Mouse (Mus musculus) cortical plate, adult 2 months (tissue): ENCODE measurements around the gene Copg1. TPM values are rescaled to one million over a fixed set of nuclear protein-coding genes. Genes with fewer than 3 reads are reported as not detected.

Source experiments
- H3K27ac ChIP-seq: fragments of 200-500 bp; 2 replicates; pipeline ENCODE4 v1.5.1; 2012; ENCODE audit warnings: low read length, control low read depth, inconsistent platforms; ENCODE audit not compliant: insufficient read depth
- H3K4me1 ChIP-seq: fragments of 200-500 bp; 2 replicates; pipeline ENCODE4 v1.6.1; 2011; ENCODE audit warnings: low read length; ENCODE audit not compliant: control insufficient read depth, insufficient read depth
- H3K4me3 ChIP-seq: fragments of 200-500 bp; 2 replicates; pipeline ENCODE4 v1.5.1; 2011; ENCODE audit warnings: mild to moderate bottlenecking, low read length, control low read depth; ENCODE audit not compliant: insufficient read depth
- CTCF ChIP-seq: fragments of 200-500 bp; IDR thresholded peaks from 2 replicates; pipeline ENCODE4 v1.5.1; 2011; ENCODE audit warnings: mild to moderate bottlenecking, control low read depth, low read length; ENCODE audit not compliant: insufficient read depth; ENCODE audit errors: extremely low read depth
- POLR2A ChIP-seq: fragments of 200-500 bp; IDR thresholded peaks from 2 replicates; pipeline ENCODE4 v1.6.1; 2011; ENCODE audit warnings: mild to moderate bottlenecking, low read length, control low read depth; ENCODE audit not compliant: insufficient read depth; ENCODE audit errors: extremely low read depth
- polyA plus RNA-seq: library from polyadenylated mRNA; depleted of rRNA; stranded (reverse); fragments of >200 nt; gene quantifications from 2 replicates; pipeline ENCODE4 v1.2.3, GENCODE M21; 2012

Gene Copg1
- polyA plus RNA-seq, 1 experiment: 165 TPM

DNA sequence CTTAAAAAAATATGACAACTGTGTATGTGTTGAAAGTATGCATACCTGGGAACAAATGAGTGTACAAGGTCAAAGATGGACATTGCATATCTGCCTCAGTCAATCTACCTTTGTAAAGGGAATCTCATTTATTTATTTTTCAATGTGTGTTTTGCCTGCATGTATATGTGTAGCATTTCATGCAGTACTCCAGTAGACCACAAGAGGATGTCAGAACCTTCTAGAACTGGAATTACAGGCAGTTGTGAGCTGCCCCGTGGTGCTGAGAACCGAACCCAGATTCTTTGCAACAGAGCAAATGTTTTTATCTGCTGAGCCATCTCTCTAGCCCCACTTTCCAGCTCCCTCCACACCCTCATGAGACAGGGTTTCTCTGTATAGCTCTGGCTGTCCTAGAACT is 13.7 kb upstream of the Copg1 start:
- Histone ChIP-seq H3K4me1 (no peaks in the 10 kb centered on the region), H3K27ac (no peak overlapping the region), H3K4me3 (no peak overlapping the region)
- TF ChIP-seq POLR2A: no peak

GRCm38 (mm10) chr6:87875083-87875482 is 12.5 kb upstream of the Copg1 start:
- TF ChIP-seq CTCF (no peak), POLR2A (no peak)

DNA sequence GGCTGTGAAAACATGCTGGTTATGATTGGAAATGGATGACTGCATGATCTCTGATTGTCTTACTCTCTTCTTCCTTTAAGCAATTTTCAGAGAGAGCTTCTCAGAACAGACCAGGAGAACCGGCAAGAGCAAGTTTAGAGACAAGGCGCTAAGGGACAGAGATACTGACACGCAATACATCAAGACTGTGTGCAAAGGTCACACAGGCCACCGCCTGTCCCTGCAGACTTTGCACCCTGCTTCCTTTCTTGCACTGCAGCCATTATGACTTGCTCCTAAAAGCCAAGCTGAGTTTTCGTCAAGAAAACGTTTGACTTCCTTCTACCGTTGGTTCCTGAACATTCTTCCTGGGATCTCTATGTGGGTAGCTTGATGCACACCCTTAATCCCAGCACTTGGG is 12.1 kb upstream of the Copg1 start:
- no peak overlapping the region for H3K27ac ChIP-seq
- peaks cover 2% of the 10 kb centered on the region; the same call in 1 of the 2 replicates for H3K4me1 ChIP-seq
- TF ChIP-seq POLR2A (no peak), CTCF (no peak)
- H3K4me3 ChIP-seq: no peak overlapping the region

More at GRCm38 (mm10) chr6:87875083-87875482, 12.5 kb upstream of the Copg1 start:
- Histone ChIP-seq H3K27ac (no peak overlapping the region), H3K4me1 (no peaks in the 10 kb centered on the region), H3K4me3 (no peak overlapping the region)

DNA sequence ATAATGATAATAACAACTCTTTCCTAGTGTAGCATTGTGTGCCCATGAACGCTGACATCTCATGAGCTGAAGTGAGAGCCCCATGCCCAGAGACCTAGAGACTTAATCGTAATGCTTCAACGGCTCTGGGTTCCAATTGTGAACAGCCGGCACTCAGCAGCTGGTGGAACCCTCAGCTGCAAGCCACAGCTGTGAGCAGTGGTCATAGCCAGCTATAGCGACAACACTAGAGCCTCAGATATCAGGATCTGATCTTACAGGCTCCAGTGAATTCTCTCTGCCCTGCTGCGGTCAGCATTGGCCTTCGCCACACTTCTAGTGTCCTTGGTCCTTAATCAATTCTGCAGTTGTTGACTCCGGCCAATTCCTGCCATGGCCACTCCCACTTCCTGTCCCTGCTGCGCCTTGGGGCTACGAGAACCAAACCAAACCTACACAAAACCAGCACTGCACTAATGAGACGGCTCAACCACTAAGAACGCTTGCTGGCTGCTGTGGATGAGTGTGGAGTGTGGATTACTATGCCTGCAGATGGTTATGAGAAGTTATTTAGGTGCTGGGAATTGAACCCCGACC is 11.5 kb upstream of the Copg1 start:
- Histone ChIP-seq H3K27ac (no peak overlapping the region), H3K4me1 (peaks cover 2% of the 10 kb centered on the region; the same call in 1 of the 2 replicates), H3K4me3 (no peak overlapping the region)
- no peak for TF ChIP-seq POLR2A
- TF ChIP-seq CTCF: no peak

DNA sequence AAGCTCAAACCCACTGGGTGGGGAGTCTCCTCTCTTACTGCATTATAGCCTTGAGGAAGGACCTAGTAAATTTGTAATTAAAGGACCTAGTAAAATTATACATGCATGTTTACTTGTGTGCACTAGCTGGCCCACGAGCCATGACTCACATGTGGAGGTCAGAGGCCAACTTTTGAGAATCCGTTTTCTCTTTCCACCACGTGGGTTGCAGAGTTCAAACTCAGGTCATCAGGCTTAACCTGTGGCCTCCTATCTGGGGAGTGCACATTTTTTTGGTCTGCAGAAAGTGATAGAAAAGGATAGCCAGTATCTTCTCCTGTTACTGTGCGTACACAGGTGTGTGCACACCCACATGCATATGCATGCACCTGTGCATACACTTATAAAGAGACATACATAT is 8.6 kb upstream of the Copg1 start:
- TF ChIP-seq CTCF (no peak), POLR2A (no peak)
- no peak overlapping the region for H3K27ac ChIP-seq
- no peak overlapping the region for H3K4me3 ChIP-seq
- H3K4me1 ChIP-seq: peaks cover 3% of the 10 kb centered on the region; the same call in 1 of the 2 replicates

DNA sequence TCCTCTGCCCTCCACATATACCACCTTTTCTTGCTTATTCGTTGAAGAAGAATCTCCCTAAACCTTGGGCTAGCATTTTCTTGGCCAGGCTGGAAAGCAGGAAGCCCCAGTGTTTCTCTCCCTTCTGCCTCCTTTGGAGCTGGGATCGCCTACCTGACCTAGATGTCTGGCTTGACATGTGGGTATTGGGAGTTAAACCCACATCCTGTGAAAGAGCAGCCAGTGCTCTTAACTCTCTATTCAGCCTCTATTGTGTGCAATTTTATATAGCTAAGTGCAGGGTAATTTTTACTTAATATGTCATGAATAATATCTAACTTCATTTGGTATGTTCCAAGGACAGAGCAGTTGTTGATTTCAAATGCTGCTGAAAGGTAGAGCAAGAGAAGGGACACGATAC is 8.0 kb upstream of the Copg1 start:
- Histone ChIP-seq H3K27ac (no peak overlapping the region), H3K4me3 (no peak overlapping the region), H3K4me1 (peaks cover 3% of the 10 kb centered on the region; the same call in 1 of the 2 replicates)
- TF ChIP-seq CTCF (no peak), POLR2A (no peak)

- no peak for TF ChIP-seq POLR2A
- TF ChIP-seq CTCF: no peak
- Histone ChIP-seq H3K27ac (no peak overlapping the region), H3K4me3 (no peak overlapping the region), H3K4me1 (peaks cover 3% of the 10 kb centered on the region; the same call in 1 of the 2 replicates)
Measured at GRCm38 (mm10) chr6:87882221-87882620, 5.4 kb upstream of the Copg1 start.

GRCm38 (mm10) chr6:87882816-87883215 is 4.8 kb upstream of the Copg1 start:
- peaks cover 3% of the 10 kb centered on the region; the same call in 1 of the 2 replicates for H3K4me1 ChIP-seq
- H3K27ac ChIP-seq: no peak overlapping the region
- TF ChIP-seq POLR2A (no peak), CTCF (no peak)
- H3K4me3 ChIP-seq: no peak overlapping the region

GRCm38 (mm10) chr6:87886721-87887120 is 893 bp upstream of the Copg1 start:
- no peak overlapping the region for H3K27ac ChIP-seq

GRCm38 (mm10) chr6:87893931-87894330 is 6.3 kb downstream of the Copg1 start:
- Histone ChIP-seq H3K4me3 (no peak overlapping the region), H3K4me1 (peaks cover under 1% of the 10 kb centered on the region; the same call in 1 of the 2 replicates), H3K27ac (no peak overlapping the region)
- TF ChIP-seq POLR2A: no peak
- no peak for TF ChIP-seq CTCF

More at GRCm38 (mm10) chr6:87886721-87887120, 893 bp upstream of the Copg1 start:
- Histone ChIP-seq H3K4me3 (no peak overlapping the region), H3K4me1 (peaks cover 6% of the 10 kb centered on the region)
- TF ChIP-seq POLR2A (no peak), CTCF (no peak)

- Histone ChIP-seq H3K27ac (no peak overlapping the region), H3K4me1 (no peaks in the 10 kb centered on the region), H3K4me3 (no peak overlapping the region)
- no peak for TF ChIP-seq POLR2A
- TF ChIP-seq CTCF: no peak
Measured at GRCm38 (mm10) chr6:87898028-87898427, 10.4 kb downstream of the Copg1 start.
